In genomic region chr7:111616231-111616937, GRCm38 (mm10) we compare ENCODE assay signal across 10 mouse cellular contexts.
DNase-seq lines count a peak whose midpoint lies in the region; ATAC-seq and TF ChIP-seq lines count a peak whose summit lies in the region.
"Had no signal": no experiment of that assay in that cellular context is flagged by ENCODE, and none has a peak within 500 bp of the region (broad histone marks: within the 10 kb centered on the region; RNA-seq: fewer than 3 reads in every experiment).

No protein-coding gene starts in this region.

- H3K4me1 ChIP-seq in hindbrain, embryonic 16.5 days (ENCODE audit: control insufficient read depth, insufficient read depth, low read depth, low read length): no peaks in the 10 kb centered on the region; the same call in 1 of the 2 replicates
- no peaks in the 10 kb centered on the region for H3K4me1 ChIP-seq in hindbrain, embryonic 11.5 days (replicated peaks; ENCODE audit: control insufficient read depth, insufficient read depth, low read length)
- H3K4me1 ChIP-seq in lung, embryonic 16.5 days (replicated peaks; ENCODE audit: control insufficient read depth, insufficient read depth, low read length): no peaks in the 10 kb centered on the region
- H3K4me1 ChIP-seq in liver, postnatal 0 days (ENCODE audit: insufficient read depth): no peaks in the 10 kb centered on the region
- H3K4me1 ChIP-seq: midbrain, embryonic 15.5 days had no signal

- no peaks in the 10 kb centered on the region for H3K27me3 ChIP-seq in hindbrain, embryonic 16.5 days (replicated peaks; ENCODE audit: control insufficient read depth, insufficient read depth, low read length)
- no peaks in the 10 kb centered on the region for H3K27me3 ChIP-seq in hindbrain, embryonic 11.5 days (ENCODE audit: control insufficient read depth, insufficient read depth, low read length)
- no peaks in the 10 kb centered on the region for H3K27me3 ChIP-seq in lung, embryonic 16.5 days (ENCODE audit: control insufficient read depth, insufficient read depth, low read depth, low read length)
- no peaks in the 10 kb centered on the region for H3K27me3 ChIP-seq in liver, postnatal 0 days (ENCODE audit: insufficient read depth, low read length)
- H3K27me3 ChIP-seq: midbrain, embryonic 15.5 days had no signal

- no peak overlapping the region for H3K4me2 ChIP-seq in hindbrain, embryonic 16.5 days (ENCODE audit: low read length)
- no peak overlapping the region for H3K4me2 ChIP-seq in hindbrain, embryonic 11.5 days (replicated peaks; ENCODE audit: low read depth, low read length)
- no peak overlapping the region for H3K4me2 ChIP-seq in lung, embryonic 16.5 days (ENCODE audit: low read depth, low read length)
- H3K4me2 ChIP-seq in liver, postnatal 0 days (ENCODE audit: low read depth, low read length): no peak overlapping the region
- H3K4me2 ChIP-seq: midbrain, embryonic 15.5 days had no signal

- no peaks in the 10 kb centered on the region for H3K36me3 ChIP-seq in hindbrain, embryonic 16.5 days (ENCODE audit: control insufficient read depth, insufficient read depth, low read length)
- no peaks in the 10 kb centered on the region for H3K36me3 ChIP-seq in hindbrain, embryonic 11.5 days (ENCODE audit: control insufficient read depth, insufficient read depth, low read length)
- H3K36me3 ChIP-seq in lung, embryonic 16.5 days (ENCODE audit: control insufficient read depth, insufficient read depth, low read length): no peaks in the 10 kb centered on the region
- no peaks in the 10 kb centered on the region for H3K36me3 ChIP-seq in liver, postnatal 0 days (replicated peaks; ENCODE audit: insufficient read depth, low read length)
- H3K36me3 ChIP-seq: G1E; midbrain, embryonic 15.5 days had no signal

- intact Hi-C loops in left cerebral cortex, postnatal 25 days (cut with DNase I): no loop called here

- H3K9me3 ChIP-seq in hindbrain, embryonic 16.5 days (ENCODE audit: control insufficient read depth, low read length): no peaks in the 10 kb centered on the region
- H3K9me3 ChIP-seq in hindbrain, embryonic 11.5 days (ENCODE audit: control insufficient read depth, low read length): no peaks in the 10 kb centered on the region
- no peaks in the 10 kb centered on the region for H3K9me3 ChIP-seq in lung, embryonic 16.5 days (ENCODE audit: control insufficient read depth, low read length)
- no peaks in the 10 kb centered on the region for H3K9me3 ChIP-seq in liver, postnatal 0 days (ENCODE audit: low read length)
- H3K9me3 ChIP-seq: midbrain, embryonic 15.5 days had no signal

- peak; percentile 48; the same call in 1 of the 2 replicates for ATAC-seq in hindbrain, embryonic 16.5 days
- ATAC-seq in hindbrain, embryonic 11.5 days (ENCODE audit: low FRiP score): no peak
- 0 out of 2 replicates have a peak, but pooled peaks have one; percentile 36 for ATAC-seq in lung, embryonic 16.5 days (ENCODE audit: low read depth)
- ATAC-seq in liver, postnatal 0 days: no peak
- ATAC-seq: midbrain, embryonic 15.5 days had no signal

- WGBS in hindbrain, embryonic 16.5 days: 62% methylated on average over 16 of the region's 16 CpGs
- WGBS in hindbrain, embryonic 11.5 days: 64% methylated on average over 16 of the region's 16 CpGs
- WGBS in lung, embryonic 16.5 days: 56% methylated on average over 16 of the region's 16 CpGs
- WGBS in liver, postnatal 0 days (ENCODE audit: insufficient replicate concordance): 76% methylated on average over 16 of the region's 16 CpGs

- no peak overlapping the region for H3K9ac ChIP-seq in hindbrain, embryonic 16.5 days (ENCODE audit: low read depth, low read length)
- no peak overlapping the region for H3K9ac ChIP-seq in hindbrain, embryonic 11.5 days (ENCODE audit: low read depth, low read length)
- no peak overlapping the region for H3K9ac ChIP-seq in lung, embryonic 16.5 days (ENCODE audit: low read length)
- no peak overlapping the region for H3K9ac ChIP-seq in liver, postnatal 0 days (replicated peaks)
- H3K9ac ChIP-seq: midbrain, embryonic 15.5 days had no signal

- no peak for DNase-seq in hindbrain, embryonic 11.5 days (ENCODE audit: low spot score)
- DNase-seq in adrenal gland, adult 18-20 months (ENCODE audit: low spot score in 2 of 2): peak; percentile 40 to 53
- DNase-seq in brain, embryonic 14.5 days (ENCODE audit: low read depth): peak; percentile 7
- DNase-seq in layer of hippocampus, adult 9-10 months (ENCODE audit: low spot score): no peak
- no peak for DNase-seq in liver, postnatal 0 days
- DNase-seq in left cerebral cortex, postnatal 25 days (ENCODE audit: low spot score in 2 of 2): no peak

- no peak for TF ChIP-seq POLR2A in brain, embryonic 14.5 days (IDR thresholded peaks at IDR 0.05; ENCODE audit: borderline replicate concordance, extremely low read depth, insufficient read depth, insufficient read length, poor library complexity, severe bottlenecking)

- H3K27ac ChIP-seq in hindbrain, embryonic 16.5 days (ENCODE audit: low read depth, low read length): no peak overlapping the region
- no peak overlapping the region for H3K27ac ChIP-seq in hindbrain, embryonic 11.5 days (ENCODE audit: low read depth, low read length)
- H3K27ac ChIP-seq in lung, embryonic 16.5 days (ENCODE audit: low read length): no peak overlapping the region
- no peak overlapping the region for H3K27ac ChIP-seq in liver, postnatal 0 days (ENCODE audit: low read depth)
- H3K27ac ChIP-seq: midbrain, embryonic 15.5 days had no signal

- no peak for TF ChIP-seq EP300 in liver, postnatal 0 days (IDR thresholded peaks at IDR 0.05; ENCODE audit: low read depth)

- TF ChIP-seq CTCF in brain, embryonic 14.5 days (IDR thresholded peaks at IDR 0.05; ENCODE audit: borderline replicate concordance, extremely low read depth, insufficient read depth, insufficient read length): no peak
- TF ChIP-seq CTCF in liver, postnatal 0 days (IDR thresholded peaks at IDR 0.05; ENCODE audit: low read depth): no peak

- no peak overlapping the region for H3K4me3 ChIP-seq in hindbrain, embryonic 16.5 days (ENCODE audit: low read length)
- H3K4me3 ChIP-seq in hindbrain, embryonic 11.5 days (ENCODE audit: low read depth, low read length): no peak overlapping the region
- no peak overlapping the region for H3K4me3 ChIP-seq in lung, embryonic 16.5 days (ENCODE audit: low read length)
- H3K4me3 ChIP-seq in liver, postnatal 0 days (ENCODE audit: low read depth, low read length): no peak overlapping the region
- H3K4me3 ChIP-seq: midbrain, embryonic 15.5 days had no signal

Comparison
In these comparisons a context has a peak if more than half of its experiments do, and no peak if none do; other contexts are left out.
1. ATAC-seq: peak in hindbrain, embryonic 16.5 days (single experiment) and lung, embryonic 16.5 days (single experiment); none in hindbrain, embryonic 11.5 days (single experiment) and liver, postnatal 0 days (single experiment).
2. DNase-seq: peak in adrenal gland, adult 18-20 months (2 of 2) and brain, embryonic 14.5 days (single experiment); none in hindbrain, embryonic 11.5 days (single experiment), layer of hippocampus, adult 9-10 months (single experiment), liver, postnatal 0 days (single experiment) and left cerebral cortex, postnatal 25 days (0 of 2).